Mouse (Mus musculus): ENCODE data around the gene Nap1l5.

Nap1l5 gene

GRCm38 (mm10) chr6:58906852-58907261 lies at the start of gene Nap1l5:
Gene Nap1l5, minus strand, starts transcription at chr6:58907076.
- peak; percentile 19 for DNase-seq (ENCODE audit: low read depth, low spot score)

GRCm38 (mm10) chr6:58951128-58951992 lies 44.5 kb upstream of the Nap1l5 start:
- no peak for DNase-seq (ENCODE audit: low read depth, low spot score)

GRCm38 (mm10) chr6:58950410-58950809 lies 43.5 kb upstream of the Nap1l5 start:
- no peak for DNase-seq (ENCODE audit: low read depth, low spot score)

- DNase-seq (ENCODE audit: low read depth, low spot score) = no peak
Observed at GRCm38 (mm10) chr6:58946840-58947239, 40.0 kb upstream of the Nap1l5 start.

- no peak for DNase-seq (ENCODE audit: low read depth, low spot score)
Observed at GRCm38 (mm10) chr6:58946246-58946645, 39.4 kb upstream of the Nap1l5 start.

GRCm38 (mm10) chr6:58943958-58944357 lies 37.1 kb upstream of the Nap1l5 start:
- DNase-seq (ENCODE audit: low read depth, low spot score) = no peak

- no peak for DNase-seq (ENCODE audit: low read depth, low spot score)
Observed at GRCm38 (mm10) chr6:58942276-58942675, 35.4 kb upstream of the Nap1l5 start.

GRCm38 (mm10) chr6:58937726-58938125 lies 30.9 kb upstream of the Nap1l5 start:
- no peak for DNase-seq (ENCODE audit: low read depth, low spot score)

GRCm38 (mm10) chr6:58934144-58934543 lies 27.3 kb upstream of the Nap1l5 start:
- no peak for DNase-seq (ENCODE audit: low read depth, low spot score)

- peak; percentile 39 for DNase-seq (ENCODE audit: low read depth, low spot score)
Observed at GRCm38 (mm10) chr6:58933189-58933913, 26.5 kb upstream of the Nap1l5 start.

- no peak for DNase-seq (ENCODE audit: low read depth, low spot score)
Observed at GRCm38 (mm10) chr6:58932515-58933188, 25.8 kb upstream of the Nap1l5 start.

GRCm38 (mm10) chr6:58931149-58931548 lies 24.3 kb upstream of the Nap1l5 start:
- no peak for DNase-seq (ENCODE audit: low read depth, low spot score)

- DNase-seq (ENCODE audit: low read depth, low spot score) = no peak
Observed at GRCm38 (mm10) chr6:58929911-58930431, 23.1 kb upstream of the Nap1l5 start.

- no peak for DNase-seq (ENCODE audit: low read depth, low spot score)
Observed at GRCm38 (mm10) chr6:58927881-58928280, 21.0 kb upstream of the Nap1l5 start.

GRCm38 (mm10) chr6:58922511-58922910 lies 15.6 kb upstream of the Nap1l5 start:
- no peak for DNase-seq (ENCODE audit: low read depth, low spot score)

GRCm38 (mm10) chr6:58921623-58922022 lies 14.7 kb upstream of the Nap1l5 start:
- no peak for DNase-seq (ENCODE audit: low read depth, low spot score)

GRCm38 (mm10) chr6:58920735-58921134 lies 13.9 kb upstream of the Nap1l5 start:
- no peak for DNase-seq (ENCODE audit: low read depth, low spot score)

- DNase-seq (ENCODE audit: low read depth, low spot score) = no peak
Observed at GRCm38 (mm10) chr6:58916498-58916897, 9.6 kb upstream of the Nap1l5 start.

GRCm38 (mm10) chr6:58913971-58914370 lies 7.1 kb upstream of the Nap1l5 start:
- DNase-seq (ENCODE audit: low read depth, low spot score) = no peak

- no peak for DNase-seq (ENCODE audit: low read depth, low spot score)
Observed at GRCm38 (mm10) chr6:58913551-58913950, 6.7 kb upstream of the Nap1l5 start.

- DNase-seq (ENCODE audit: low read depth, low spot score) = no peak
Observed at GRCm38 (mm10) chr6:58912842-58913241, 6.0 kb upstream of the Nap1l5 start.

- DNase-seq (ENCODE audit: low read depth, low spot score) = no peak
Observed at GRCm38 (mm10) chr6:58907791-58908190, 915 bp upstream of the Nap1l5 start.

All from embryo, embryonic 11.5 days (tissue).